Mouse (Mus musculus) liver, embryonic 14.5 days (tissue): ENCODE measurements around the gene Wnt1. TPM values are rescaled to one million over a fixed set of nuclear protein-coding genes. Genes with fewer than 3 reads are reported as not detected.
"Not testable (repeated sequence)": the region's sequence is repeated elsewhere in the genome, so short reads cannot be mapped to it uniquely, and the experiment has no call there.

Source experiments
- ATAC-seq: fragments of 200-750 bp; cut with Nextera tagmentation; 2 replicates; pipeline ENCODE4 v1.8.0; 2017; ENCODE audit warnings: moderate number of reproducible peaks, mild to moderate bottlenecking, moderate library complexity; ENCODE audit not compliant: insufficient read depth
- DNase-seq, 3 experiments: peaks; one replicate each; pipeline ENCODE4 v3.0.0-alpha.2; 2012 to 2013; ENCODE audit warnings: low read depth in 3 of 3, low spot score in 3 of 3
- H3K27ac ChIP-seq: fragments of 300-500 bp; sonication (generic); 2 replicates; pipeline ENCODE4 v1.5.1; 2014; ENCODE audit warnings: moderate library complexity, mild to moderate bottlenecking, control low read depth, inconsistent platforms
- H3K27me3 ChIP-seq: fragments of 300-500 bp; sonication (generic); 2 replicates; pipeline ENCODE4 v1.6.1; 2014; ENCODE audit warnings: mild to moderate bottlenecking, low read length, moderate library complexity; ENCODE audit not compliant: control insufficient read depth, insufficient read depth
- H3K36me3 ChIP-seq: fragments of 300-500 bp; sonication (generic); replicated peaks from 2 replicates; pipeline ENCODE4 v1.6.1; 2014; ENCODE audit warnings: low read depth; ENCODE audit not compliant: control insufficient read depth, insufficient read depth
- H3K4me1 ChIP-seq, 2 experiments: fragments of 200-500 bp in 1 of 2; fragments of 300-500 bp in 1 of 2; sonication (generic) in 1 of 2; replicated peaks; 2 replicates each; pipeline ENCODE4 v1.6.1; 2012 to 2014; ENCODE audit warnings: antibody characterized with exemption in 1 of 2, inconsistent platforms in 1 of 2, low read length in 1 of 2; ENCODE audit not compliant: control insufficient read depth in 2 of 2, insufficient read depth in 2 of 2
- H3K4me2 ChIP-seq: fragments of 300-500 bp; sonication (generic); 2 replicates; pipeline ENCODE4 v1.6.1; 2014; ENCODE audit warnings: low read depth, mild to moderate bottlenecking, control low read depth, moderate library complexity
- H3K4me3 ChIP-seq, 2 experiments: fragments of 200-500 bp in 1 of 2; fragments of 300-500 bp in 1 of 2; sonication (generic) in 1 of 2; 2 replicates each; pipeline ENCODE4 v1.5.1; 2012 to 2014; ENCODE audit warnings: low read depth in 2 of 2, low read length in 2 of 2, mild to moderate bottlenecking in 2 of 2, control low read depth in 1 of 2, inconsistent platforms in 1 of 2, moderate library complexity in 1 of 2; ENCODE audit not compliant: insufficient read depth in 1 of 2
- H3K9ac ChIP-seq: fragments of 300-500 bp; sonication (generic); replicated peaks from 2 replicates; pipeline ENCODE4 v1.6.1; 2014; ENCODE audit warnings: mild to moderate bottlenecking, control low read depth, moderate library complexity
- H3K9me3 ChIP-seq: fragments of 300-500 bp; sonication (generic); 2 replicates; pipeline ENCODE4 v1.6.1; 2016; ENCODE audit warnings: low read length, mixed read lengths; ENCODE audit not compliant: control insufficient read depth
- CTCF ChIP-seq: IDR thresholded peaks from 2 replicates; pipeline ENCODE4 v1.5.1; 2016; ENCODE audit warnings: antibody characterized with exemption, low read depth, control low read depth
- EP300 ChIP-seq: IDR thresholded peaks from 2 replicates; pipeline ENCODE4 v1.6.1; 2016; ENCODE audit warnings: antibody characterized with exemption, low read depth
- WGBS: fragments of 180-500 bp; shearing (Covaris S2); extraction: QIAGEN DNeasy Blood & Tissue Kit; methylation state at CpG from one replicate; pipeline ENCODE4 v1.1.7; 2014; ENCODE audit not compliant: insufficient replicate concordance; 5-methylcytosine and 5-hydroxymethylcytosine counted together
- polyA plus RNA-seq, 2 experiments: library from polyadenylated mRNA; depleted of rRNA in 1 of 2; stranded (reverse) in 1 of 2; unstranded in 1 of 2; fragments of >200 nt; fragmentation: Nextera tagmentation in 1 of 2; extraction: Ambion mirVana in 1 of 2; gene quantifications; 2 replicates each; pipeline versions ENCODE4 v1.2.1 to v1.2.3; 2012 to 2014

Gene Wnt1
- polyA plus RNA-seq, 2 experiments, result not detected

DNA sequence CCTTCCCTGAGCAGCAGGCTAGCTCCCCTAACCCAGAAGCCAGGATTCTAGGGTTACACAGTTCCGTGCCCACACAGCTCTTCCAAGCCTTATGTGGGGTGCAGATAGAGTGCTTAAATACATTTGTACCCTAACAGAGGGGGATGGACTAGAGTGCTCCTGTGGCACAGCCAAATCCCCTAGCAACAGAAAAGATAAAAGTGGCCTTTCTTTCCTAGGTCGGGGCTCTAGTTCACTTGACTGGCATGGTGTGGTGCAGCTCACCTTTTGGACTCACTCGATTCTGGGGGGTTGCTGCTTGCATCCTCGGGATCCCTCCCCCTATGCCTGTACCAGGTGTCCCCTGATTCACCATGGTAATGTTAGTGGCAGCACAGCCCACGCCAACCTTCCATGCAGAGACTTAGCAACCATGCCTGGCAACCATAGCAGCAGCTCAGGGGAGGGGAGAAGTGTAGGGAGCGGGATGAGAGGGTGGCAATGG lies 19.0 kb downstream of the Wnt1 start:
- 11% methylated on average over 6 of the region's 6 CpGs for WGBS
- no peak for TF ChIP-seq EP300
- TF ChIP-seq CTCF, result no peak
- no peak overlapping the region for H3K9ac ChIP-seq
- H3K4me2 ChIP-seq, result no peak overlapping the region; the same call in 1 of the 2 replicates
- peaks cover 64% of the 10 kb centered on the region for H3K27me3 ChIP-seq
- H3K9me3 ChIP-seq, result no peaks in the 10 kb centered on the region
- no peak for DNase-seq
- ATAC-seq, result no peak
- peaks cover 22% of the 10 kb centered on the region for H3K36me3 ChIP-seq
- H3K27ac ChIP-seq, result no peak overlapping the region
- no peaks in the 10 kb centered on the region; a peak in 1 of 4 replicates for H3K4me1 ChIP-seq
- no peak overlapping the region for H3K4me3 ChIP-seq

DNA sequence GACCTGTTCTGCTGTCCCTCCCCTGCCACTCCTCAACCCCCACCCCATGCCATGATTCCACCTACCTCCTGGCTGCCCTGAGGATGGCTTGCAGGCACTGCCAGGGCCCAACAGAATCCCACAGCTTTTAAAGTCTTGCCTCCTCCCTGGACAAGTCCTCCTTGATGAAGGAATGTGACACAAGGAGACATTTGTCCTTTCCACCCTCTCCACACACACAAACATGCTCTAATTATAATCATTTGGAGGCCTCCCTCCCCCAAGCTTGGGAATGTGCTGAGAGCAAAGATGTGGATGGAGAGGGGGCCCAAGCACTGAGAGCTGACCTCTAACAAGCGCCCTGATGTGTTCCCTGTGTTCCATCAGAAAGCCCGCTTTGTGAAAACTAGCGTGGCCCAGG lies 19.7 kb downstream of the Wnt1 start, which contains the start of gene Ddn:
Gene Ddn (minus strand): TSS at position 101 of the 400 bp plus-strand sequence.
- Histone ChIP-seq H3K4me2 (peak within 1 kb of the TSS; percentile 25; the same call in 1 of the 2 replicates), H3K27ac (no peak within 1 kb of the TSS), H3K27me3 (peaks cover 57% of the 10 kb centered on the region), H3K9me3 (no peaks in the 10 kb centered on the region), H3K36me3 (peaks cover 29% of the 10 kb centered on the region), H3K9ac (no peak within 1 kb of the TSS), H3K4me1 (no peaks in the 10 kb centered on the region), H3K4me3 (no peak within 1 kb of the TSS)
- WGBS, result 51% methylated on average over 3 of the region's 3 CpGs
- no peak for DNase-seq
- ATAC-seq, result no peak
- TF ChIP-seq EP300, result no peak
- TF ChIP-seq CTCF, result no peak

DNA sequence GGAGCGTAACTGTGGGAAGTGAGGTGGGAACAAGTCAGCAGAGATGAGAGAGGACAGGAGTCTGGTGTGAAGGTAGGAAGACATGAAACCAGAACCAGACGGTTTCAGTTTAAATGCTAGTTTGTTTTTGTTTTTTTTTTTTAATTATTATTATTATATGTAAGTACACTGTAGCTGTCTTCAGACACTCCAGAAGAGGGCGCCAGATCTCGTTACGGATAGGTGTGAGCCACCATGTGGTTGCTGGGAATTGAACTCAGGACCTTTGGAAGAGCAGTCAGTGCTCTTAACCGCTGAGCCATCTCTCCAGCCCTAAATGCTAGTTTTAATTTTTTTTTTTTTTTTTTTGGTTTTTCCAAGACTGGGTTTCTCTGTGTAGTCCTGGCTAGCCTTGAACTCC lies 20.6 kb downstream of the Wnt1 start:
- DNase-seq, H3K9me3 ChIP-seq, H3K4me3 ChIP-seq, H3K4me1 ChIP-seq, H3K27ac ChIP-seq, ATAC-seq, H3K4me2 ChIP-seq, H3K9ac ChIP-seq: not testable (repeated sequence)
- Histone ChIP-seq H3K27me3 (peaks cover 49% of the 10 kb centered on the region), H3K36me3 (peaks cover 34% of the 10 kb centered on the region)
- peak; percentile 29; the same call in 1 of the 2 replicates for TF ChIP-seq CTCF
- WGBS, result 65% methylated on average over 6 of the region's 6 CpGs

DNA sequence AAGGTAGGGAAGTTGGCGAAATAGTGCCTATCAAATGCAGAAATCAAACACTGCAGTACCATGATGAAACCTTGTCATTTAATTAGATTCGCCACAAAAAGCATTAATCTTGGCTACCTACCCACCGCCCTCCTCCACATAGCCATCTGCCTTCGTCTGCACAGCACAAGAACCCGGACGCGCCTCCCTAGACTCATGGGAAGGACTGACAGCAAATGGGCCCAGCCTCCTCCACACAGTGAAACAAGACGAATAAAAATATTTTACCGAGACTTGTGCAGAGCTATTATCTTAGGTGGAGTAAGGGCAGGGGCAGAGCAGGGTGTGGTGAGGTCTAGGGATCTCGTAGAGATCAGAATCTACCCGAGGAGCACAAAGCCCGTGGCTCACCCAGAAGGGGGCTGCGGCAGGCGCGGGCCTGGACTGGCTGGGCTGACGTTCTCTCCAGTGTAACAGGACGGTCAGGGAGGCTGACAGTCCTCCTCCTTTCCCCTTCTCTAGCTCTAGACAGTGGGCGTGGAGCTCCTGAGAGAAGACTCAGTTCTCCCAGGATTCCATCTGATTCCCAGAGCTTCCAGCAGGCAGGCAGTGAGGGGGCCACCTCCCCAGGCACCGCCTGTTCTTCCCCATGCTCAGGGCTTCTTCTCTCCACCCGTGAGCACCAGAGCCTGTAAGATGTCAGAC lies 23.2 kb downstream of the Wnt1 start:
- DNase-seq, result no peak

DNA sequence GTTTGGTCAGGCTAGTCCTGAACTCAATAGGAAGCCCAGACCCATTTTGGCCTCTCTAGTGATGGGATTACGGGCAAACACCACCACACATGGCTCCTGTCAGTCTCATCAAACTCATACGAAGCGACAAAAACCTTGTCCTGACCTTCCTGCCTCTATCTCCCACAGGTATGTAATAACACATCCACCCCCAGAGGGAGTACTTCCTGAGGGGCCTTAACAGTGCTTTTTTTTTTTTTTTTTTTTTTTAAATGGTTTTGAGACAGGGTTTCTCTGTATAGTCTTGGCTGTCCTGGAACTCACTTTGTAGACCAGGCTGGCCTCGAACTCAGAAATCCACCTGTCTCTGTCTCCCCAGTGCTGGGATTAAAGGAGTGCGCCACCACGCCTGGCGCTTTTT lies 28.5 kb downstream of the Wnt1 start:
- no peak for TF ChIP-seq EP300
- 0 out of 2 replicates have a peak, but pooled peaks have one; percentile 5 for TF ChIP-seq CTCF
- ATAC-seq (no peak), DNase-seq (no peak)
- H3K9me3 ChIP-seq, result no peaks in the 10 kb centered on the region
- no peak overlapping the region for H3K9ac ChIP-seq
- no peaks in the 10 kb centered on the region for H3K27me3 ChIP-seq
- H3K36me3 ChIP-seq, result peaks cover 61% of the 10 kb centered on the region
- 91% methylated on average over 7 of the region's 7 CpGs for WGBS
- H3K4me1 ChIP-seq, result no peaks in the 10 kb centered on the region
- no peak overlapping the region for H3K4me3 ChIP-seq
- H3K4me2 ChIP-seq, result no peak overlapping the region
- H3K27ac ChIP-seq, result no peak overlapping the region

More for the DNA sequence above, 23.2 kb downstream of the Wnt1 start:
- Histone ChIP-seq H3K4me1 (no peaks in the 10 kb centered on the region), H3K9me3 (no peaks in the 10 kb centered on the region), H3K27me3 (peaks cover 22% of the 10 kb centered on the region), H3K4me2 (no peak overlapping the region), H3K9ac (no peak overlapping the region), H3K36me3 (peaks cover 49% of the 10 kb centered on the region), H3K4me3 (no peak overlapping the region), H3K27ac (no peak overlapping the region)
- ATAC-seq, result no peak; the same call in 1 of the 2 replicates
- WGBS, result 75% methylated on average over 20 of the region's 20 CpGs
- TF ChIP-seq EP300 (no peak), CTCF (no peak)
